Mouse (Mus musculus): ENCODE measurements at regions not wholly inside any gene's neighbourhood (a gene's known extent, or its start where the extent isn't known, plus 50 kb on each side); places are given as distances from the start of the nearest gene placed in this dataset.

GRCm38 (mm10) chr1:164704397-164705091 lies 91.9 kb upstream of the Dpt start:
- no peaks in the 10 kb centered on the region for H3K36me3 ChIP-seq (ENCODE audit: control insufficient read depth, insufficient read depth, low read length)
- H3K4me1 ChIP-seq (ENCODE audit: control insufficient read depth, insufficient read depth, low read length), result peaks cover 4% of the 10 kb centered on the region; the same call in 1 of the 2 replicates
- DNase-seq (ENCODE audit: low spot score) (peak; percentile 70), ATAC-seq (ENCODE audit: insufficient read depth, low FRiP score, low TSS enrichment) (peak; percentile 93)
- H3K9ac ChIP-seq (ENCODE audit: low read length), result no peak overlapping the region
- H3K27me3 ChIP-seq (ENCODE audit: control insufficient read depth, insufficient read depth, low read length), result no peaks in the 10 kb centered on the region
- no peak overlapping the region for H3K4me2 ChIP-seq (ENCODE audit: low read depth)
- no peak overlapping the region for H3K4me3 ChIP-seq (ENCODE audit: low read depth, low read length)
- no peaks in the 10 kb centered on the region for H3K9me3 ChIP-seq (ENCODE audit: control insufficient read depth, low read length)
- 50% methylated on average over 11 of the region's 11 CpGs for WGBS
- H3K27ac ChIP-seq (ENCODE audit: low read depth, low read length), result no peak overlapping the region

- Histone ChIP-seq H3K27ac (ENCODE audit: low read depth, low read length) (no peak overlapping the region), H3K4me3 (ENCODE audit: low read depth, low read length) (no peak overlapping the region), H3K4me2 (ENCODE audit: low read depth) (no peak overlapping the region), H3K9me3 (ENCODE audit: control insufficient read depth, low read length) (no peaks in the 10 kb centered on the region), H3K4me1 (ENCODE audit: control insufficient read depth, insufficient read depth, low read length) (peaks cover 4% of the 10 kb centered on the region; the same call in 1 of the 2 replicates), H3K9ac (ENCODE audit: low read length) (no peak overlapping the region), H3K27me3 (ENCODE audit: control insufficient read depth, insufficient read depth, low read length) (no peaks in the 10 kb centered on the region), H3K36me3 (ENCODE audit: control insufficient read depth, insufficient read depth, low read length) (no peaks in the 10 kb centered on the region)
- ATAC-seq (ENCODE audit: insufficient read depth, low FRiP score, low TSS enrichment), result no peak
- 54% methylated on average over 4 of the region's 4 CpGs for WGBS
- DNase-seq (ENCODE audit: low spot score), result no peak
Observed at GRCm38 (mm10) chr1:164703560-164704131, 92.8 kb upstream of the Dpt start.

- no peak overlapping the region for H3K27ac ChIP-seq (ENCODE audit: low read depth, low read length)
- H3K4me2 ChIP-seq (ENCODE audit: low read depth), result no peak overlapping the region
- no peaks in the 10 kb centered on the region for H3K4me1 ChIP-seq (ENCODE audit: control insufficient read depth, insufficient read depth, low read length)
- WGBS, result 89% methylated on average over 1 of the region's 1 CpGs
- no peaks in the 10 kb centered on the region for H3K27me3 ChIP-seq (ENCODE audit: control insufficient read depth, insufficient read depth, low read length)
- no peak overlapping the region for H3K9ac ChIP-seq (ENCODE audit: low read length)
- ATAC-seq (ENCODE audit: insufficient read depth, low FRiP score, low TSS enrichment) (no peak), DNase-seq (ENCODE audit: low spot score) (no peak)
- no peaks in the 10 kb centered on the region for H3K9me3 ChIP-seq (ENCODE audit: control insufficient read depth, low read length)
- H3K4me3 ChIP-seq (ENCODE audit: low read depth, low read length), result no peak overlapping the region
- no peaks in the 10 kb centered on the region for H3K36me3 ChIP-seq (ENCODE audit: control insufficient read depth, insufficient read depth, low read length)
Observed at GRCm38 (mm10) chr1:164690055-164690454, 106.4 kb upstream of the Dpt start.

GRCm38 (mm10) chr1:164689311-164689710 lies 107.1 kb upstream of the Dpt start:
- Histone ChIP-seq H3K4me3 (ENCODE audit: low read depth, low read length) (no peak overlapping the region), H3K4me2 (ENCODE audit: low read depth) (no peak overlapping the region), H3K27ac (ENCODE audit: low read depth, low read length) (no peak overlapping the region), H3K4me1 (ENCODE audit: control insufficient read depth, insufficient read depth, low read length) (no peaks in the 10 kb centered on the region), H3K36me3 (ENCODE audit: control insufficient read depth, insufficient read depth, low read length) (no peaks in the 10 kb centered on the region), H3K9me3 (ENCODE audit: control insufficient read depth, low read length) (no peaks in the 10 kb centered on the region), H3K9ac (ENCODE audit: low read length) (no peak overlapping the region), H3K27me3 (ENCODE audit: control insufficient read depth, insufficient read depth, low read length) (no peaks in the 10 kb centered on the region)
- 88% methylated on average over 4 of the region's 4 CpGs for WGBS
- ATAC-seq (ENCODE audit: insufficient read depth, low FRiP score, low TSS enrichment) (no peak), DNase-seq (ENCODE audit: low spot score) (no peak)

- H3K27me3 ChIP-seq (ENCODE audit: control insufficient read depth, insufficient read depth, low read length), result no peaks in the 10 kb centered on the region
- ATAC-seq (ENCODE audit: insufficient read depth, low FRiP score, low TSS enrichment), result no peak
- 74% methylated on average over 2 of the region's 2 CpGs for WGBS
Observed at GRCm38 (mm10) chr1:164684437-164684836, 112.0 kb upstream of the Dpt start.

GRCm38 (mm10) chr1:164683788-164684187 lies 112.7 kb upstream of the Dpt start:
- ATAC-seq (ENCODE audit: insufficient read depth, low FRiP score, low TSS enrichment) (no peak), DNase-seq (ENCODE audit: low spot score) (no peak)
- no peak overlapping the region for H3K4me3 ChIP-seq (ENCODE audit: low read depth, low read length)
- 97% methylated on average over 3 of the region's 3 CpGs for WGBS
- no peak overlapping the region for H3K9ac ChIP-seq (ENCODE audit: low read length)
- no peaks in the 10 kb centered on the region for H3K27me3 ChIP-seq (ENCODE audit: control insufficient read depth, insufficient read depth, low read length)
- no peaks in the 10 kb centered on the region for H3K36me3 ChIP-seq (ENCODE audit: control insufficient read depth, insufficient read depth, low read length)
- no peaks in the 10 kb centered on the region for H3K9me3 ChIP-seq (ENCODE audit: control insufficient read depth, low read length)
- no peak overlapping the region for H3K4me2 ChIP-seq (ENCODE audit: low read depth)
- H3K4me1 ChIP-seq (ENCODE audit: control insufficient read depth, insufficient read depth, low read length), result no peaks in the 10 kb centered on the region
- no peak overlapping the region for H3K27ac ChIP-seq (ENCODE audit: low read depth, low read length)

More at GRCm38 (mm10) chr1:164684437-164684836, 112.0 kb upstream of the Dpt start:
- Histone ChIP-seq H3K36me3 (ENCODE audit: control insufficient read depth, insufficient read depth, low read length) (no peaks in the 10 kb centered on the region), H3K4me1 (ENCODE audit: control insufficient read depth, insufficient read depth, low read length) (no peaks in the 10 kb centered on the region), H3K4me3 (ENCODE audit: low read depth, low read length) (no peak overlapping the region), H3K9me3 (ENCODE audit: control insufficient read depth, low read length) (no peaks in the 10 kb centered on the region), H3K4me2 (ENCODE audit: low read depth) (no peak overlapping the region), H3K9ac (ENCODE audit: low read length) (no peak overlapping the region), H3K27ac (ENCODE audit: low read depth, low read length) (no peak overlapping the region)
- no peak for DNase-seq (ENCODE audit: low spot score)

GRCm38 (mm10) chr1:164682867-164683599 lies 113.4 kb upstream of the Dpt start:
- 81% methylated on average over 5 of the region's 5 CpGs for WGBS
- DNase-seq (ENCODE audit: low spot score) (no peak), ATAC-seq (ENCODE audit: insufficient read depth, low FRiP score, low TSS enrichment) (no peak)
- Histone ChIP-seq H3K4me2 (ENCODE audit: low read depth) (no peak overlapping the region), H3K36me3 (ENCODE audit: control insufficient read depth, insufficient read depth, low read length) (no peaks in the 10 kb centered on the region), H3K27me3 (ENCODE audit: control insufficient read depth, insufficient read depth, low read length) (no peaks in the 10 kb centered on the region), H3K4me3 (ENCODE audit: low read depth, low read length) (no peak overlapping the region), H3K4me1 (ENCODE audit: control insufficient read depth, insufficient read depth, low read length) (no peaks in the 10 kb centered on the region), H3K9me3 (ENCODE audit: control insufficient read depth, low read length) (no peaks in the 10 kb centered on the region), H3K9ac (ENCODE audit: low read length) (no peak overlapping the region), H3K27ac (ENCODE audit: low read depth, low read length) (no peak overlapping the region)

- Histone ChIP-seq H3K9me3 (ENCODE audit: control insufficient read depth, low read length) (no peaks in the 10 kb centered on the region), H3K4me3 (ENCODE audit: low read depth, low read length) (no peak overlapping the region), H3K4me2 (ENCODE audit: low read depth) (no peak overlapping the region), H3K27me3 (ENCODE audit: control insufficient read depth, insufficient read depth, low read length) (no peaks in the 10 kb centered on the region), H3K4me1 (ENCODE audit: control insufficient read depth, insufficient read depth, low read length) (no peaks in the 10 kb centered on the region), H3K36me3 (ENCODE audit: control insufficient read depth, insufficient read depth, low read length) (no peaks in the 10 kb centered on the region), H3K9ac (ENCODE audit: low read length) (no peak overlapping the region), H3K27ac (ENCODE audit: low read depth, low read length) (no peak overlapping the region)
- DNase-seq (ENCODE audit: low spot score), result no peak
- ATAC-seq (ENCODE audit: insufficient read depth, low FRiP score, low TSS enrichment), result no peak
- 92% methylated on average over 6 of the region's 6 CpGs for WGBS
Observed at GRCm38 (mm10) chr1:164682426-164682825, 114.0 kb upstream of the Dpt start.

All from neural tube, embryonic 11.5 days (tissue).